Mouse (Mus musculus) c-Kit-negative CD71-positive TER-119-positive erythroid progenitor cells, embryonic 14.5 days (primary cell): Measurements from ENCODE around the gene Nat14.
A peak's percentile ranks its signal among the peaks of the same experiment; 100 is the strongest.
"Not testable (repeated sequence)": the region's sequence is repeated elsewhere in the genome, so short reads cannot be mapped to it uniquely, and the experiment has no call there.

Experiments used
- DNase-seq: peaks from one replicate; pipeline ENCODE4 v3.0.0-alpha.2; 2013; ENCODE audit warnings: low read depth, low spot score

Gene Nat14

GRCm38 (mm10) chr7:4921824-4922482 lies at the start of gene Nat14:
Gene Nat14, plus strand, starts transcription at chr7:4922028.
- DNase-seq: no peak

- DNase-seq: peak; percentile 86
Measured at GRCm38 (mm10) chr7:4876753-4877221, 45.0 kb upstream of the Nat14 start, which contains the start of gene Isoc2a. Gene Isoc2a, plus strand, starts transcription at chr7:4877153.

GRCm38 (mm10) chr7:4877226-4877625 lies 44.6 kb upstream of the Nat14 start:
- DNase-seq: no peak

GRCm38 (mm10) chr7:4878186-4878585 lies 43.6 kb upstream of the Nat14 start:
- DNase-seq: no peak

- not testable (repeated sequence) for DNase-seq
Measured at GRCm38 (mm10) chr7:4879036-4879435, 42.8 kb upstream of the Nat14 start.

GRCm38 (mm10) chr7:4886680-4887079 lies 35.1 kb upstream of the Nat14 start:
- DNase-seq: no peak

- DNase-seq: no peak
Measured at GRCm38 (mm10) chr7:4895186-4895585, 26.6 kb upstream of the Nat14 start.

GRCm38 (mm10) chr7:4898851-4899648 lies 22.8 kb upstream of the Nat14 start:
- DNase-seq: no peak

- no peak for DNase-seq
Measured at GRCm38 (mm10) chr7:4899649-4900522, 21.9 kb upstream of the Nat14 start.

GRCm38 (mm10) chr7:4900523-4900851 lies 21.3 kb upstream of the Nat14 start:
- no peak for DNase-seq

GRCm38 (mm10) chr7:4901171-4901570 lies 20.7 kb upstream of the Nat14 start:
- DNase-seq: peak; percentile 45

- DNase-seq: no peak
Measured at GRCm38 (mm10) chr7:4902404-4902803, 19.4 kb upstream of the Nat14 start.

- no peak for DNase-seq
Measured at GRCm38 (mm10) chr7:4906466-4906950, 15.3 kb upstream of the Nat14 start, which contains the start of gene Gm36210. Gene Gm36210, minus strand, starts transcription at chr7:4906516.

GRCm38 (mm10) chr7:4911561-4911960 lies 10.3 kb upstream of the Nat14 start:
- no peak for DNase-seq

- DNase-seq: no peak
Measured at GRCm38 (mm10) chr7:4912248-4912647, 9.6 kb upstream of the Nat14 start.

GRCm38 (mm10) chr7:4915007-4915665 lies 6.7 kb upstream of the Nat14 start, which contains the start of gene Zfp628:
Gene Zfp628, plus strand, starts transcription at chr7:4915217.
- peak; percentile 93 for DNase-seq

GRCm38 (mm10) chr7:4915669-4916416 lies 6.0 kb upstream of the Nat14 start:
- no peak for DNase-seq

- DNase-seq: no peak
Measured at GRCm38 (mm10) chr7:4917494-4917893, 4.3 kb upstream of the Nat14 start.

- no peak for DNase-seq
Measured at GRCm38 (mm10) chr7:4918681-4919080, 3.1 kb upstream of the Nat14 start.

GRCm38 (mm10) chr7:4919096-4919495 lies 2.7 kb upstream of the Nat14 start:
- DNase-seq: no peak
